Mouse (Mus musculus): ENCODE results near the gene Ddx19b. TPM values are rescaled to one million over a fixed set of nuclear protein-coding genes. Genes with fewer than 3 reads are reported as not detected.
"Not testable (repeated sequence)": the region's sequence is repeated elsewhere in the genome, so short reads cannot be mapped to it uniquely, and the experiment has no call there.

Ddx19b gene
- polyA plus RNA-seq, 1 experiment from 2014 or later: 4.4 TPM

DNA sequence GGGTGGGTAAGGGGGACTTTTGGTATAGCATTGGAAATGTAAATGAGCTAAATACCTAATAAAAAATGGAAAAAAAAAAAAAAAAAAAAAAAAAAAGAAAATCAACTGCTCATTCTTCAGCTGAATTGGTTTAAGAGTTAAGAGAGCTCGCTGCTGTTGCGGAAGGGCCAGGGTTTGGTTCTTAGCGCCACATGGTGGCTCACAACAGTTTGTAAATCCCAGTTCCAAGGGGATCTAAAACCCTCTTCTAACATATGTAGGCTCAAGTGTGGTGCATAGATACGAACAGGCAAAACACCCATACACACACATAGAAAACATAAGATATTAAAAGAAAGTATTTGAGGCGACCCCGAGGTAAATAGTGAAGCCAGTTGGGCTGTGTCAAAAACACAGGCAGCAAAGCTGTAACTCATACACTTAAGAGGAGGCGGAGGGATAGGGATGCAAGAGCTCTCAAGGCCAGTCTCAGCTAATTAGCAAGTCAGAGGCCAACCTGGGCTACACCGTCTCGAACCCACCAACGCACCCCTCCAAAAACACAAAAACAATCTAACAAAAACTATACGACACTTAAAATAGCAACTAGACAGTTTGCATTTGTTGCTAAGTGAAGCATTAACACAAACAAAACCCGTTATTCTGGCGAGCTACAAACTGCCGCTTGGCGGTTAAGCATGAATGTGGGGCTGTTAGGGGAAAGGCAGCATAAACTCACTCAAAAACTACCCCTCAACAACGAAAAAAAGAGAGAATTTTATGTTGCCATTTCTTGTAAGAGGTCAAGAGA is 34.7 kb downstream of the Ddx19b start:
- 34% methylated on average over 16 of the region's 16 CpGs for WGBS
- H3K4me3 ChIP-seq (replicated peaks; ENCODE audit: low read depth, low read length): peak overlapping the region; percentile 92
- DNase-seq (ENCODE audit: low spot score) (peak; percentile 17), ATAC-seq (replicated peaks; ENCODE audit: low FRiP score, low read depth) (no peak)
- H3K36me3 ChIP-seq (ENCODE audit: insufficient read depth, low read length): no peaks in the 10 kb centered on the region; the same call in 1 of the 2 replicates
- no peaks in the 10 kb centered on the region for H3K4me1 ChIP-seq (replicated peaks; ENCODE audit: insufficient read depth, low read length)
- H3K27ac ChIP-seq: peak overlapping the region; percentile 92
- peak overlapping the region; percentile 90 for H3K9ac ChIP-seq (ENCODE audit: low read depth, low read length)
- TF ChIP-seq CTCF (IDR thresholded peaks at IDR 0.05; ENCODE audit: low read depth): no peak
- H3K9me3 ChIP-seq (replicated peaks; ENCODE audit: low read length): no peaks in the 10 kb centered on the region
- H3K27me3 ChIP-seq (ENCODE audit: insufficient read depth, low read length): no peaks in the 10 kb centered on the region
- H3K4me2 ChIP-seq (ENCODE audit: low read length): peak overlapping the region; percentile 80

- no peaks in the 10 kb centered on the region for H3K27me3 ChIP-seq (ENCODE audit: insufficient read depth, low read length)
- no peak overlapping the region for H3K27ac ChIP-seq
- H3K4me2 ChIP-seq (ENCODE audit: low read length): no peak overlapping the region
- no peak for TF ChIP-seq CTCF (IDR thresholded peaks at IDR 0.05; ENCODE audit: low read depth)
- peaks cover 41% of the 10 kb centered on the region for H3K36me3 ChIP-seq (ENCODE audit: insufficient read depth, low read length)
- no peaks in the 10 kb centered on the region for H3K9me3 ChIP-seq (replicated peaks; ENCODE audit: low read length)
- no peak overlapping the region for H3K4me3 ChIP-seq (replicated peaks; ENCODE audit: low read depth, low read length)
- DNase-seq (ENCODE audit: low spot score) (no peak), ATAC-seq (replicated peaks; ENCODE audit: low FRiP score, low read depth) (no peak)
- no peak overlapping the region for H3K9ac ChIP-seq (ENCODE audit: low read depth, low read length)
- WGBS: 91% methylated on average over 9 of the region's 9 CpGs
- H3K4me1 ChIP-seq (replicated peaks; ENCODE audit: insufficient read depth, low read length): no peaks in the 10 kb centered on the region
These were observed 41.5 kb downstream of the Ddx19b start for GRCm38 (mm10) chr8:110990017-110990416.

- no peak overlapping the region for H3K4me2 ChIP-seq (ENCODE audit: low read length)
- no peaks in the 10 kb centered on the region for H3K27me3 ChIP-seq (ENCODE audit: insufficient read depth, low read length)
- H3K9ac ChIP-seq (ENCODE audit: low read depth, low read length): no peak overlapping the region
- ATAC-seq (replicated peaks; ENCODE audit: low FRiP score, low read depth): no peak
- H3K4me1 ChIP-seq (replicated peaks; ENCODE audit: insufficient read depth, low read length): no peaks in the 10 kb centered on the region
- H3K9me3 ChIP-seq (replicated peaks; ENCODE audit: low read length): no peaks in the 10 kb centered on the region
- 80% methylated on average over 8 of the region's 8 CpGs for WGBS
- DNase-seq (ENCODE audit: low spot score): no peak
- H3K27ac ChIP-seq: no peak overlapping the region
- TF ChIP-seq CTCF (IDR thresholded peaks at IDR 0.05; ENCODE audit: low read depth): no peak
- H3K36me3 ChIP-seq (ENCODE audit: insufficient read depth, low read length): peaks cover 52% of the 10 kb centered on the region
- no peak overlapping the region for H3K4me3 ChIP-seq (replicated peaks; ENCODE audit: low read depth, low read length)
These were observed 43.5 kb downstream of the Ddx19b start for GRCm38 (mm10) chr8:110987805-110988744.

DNA sequence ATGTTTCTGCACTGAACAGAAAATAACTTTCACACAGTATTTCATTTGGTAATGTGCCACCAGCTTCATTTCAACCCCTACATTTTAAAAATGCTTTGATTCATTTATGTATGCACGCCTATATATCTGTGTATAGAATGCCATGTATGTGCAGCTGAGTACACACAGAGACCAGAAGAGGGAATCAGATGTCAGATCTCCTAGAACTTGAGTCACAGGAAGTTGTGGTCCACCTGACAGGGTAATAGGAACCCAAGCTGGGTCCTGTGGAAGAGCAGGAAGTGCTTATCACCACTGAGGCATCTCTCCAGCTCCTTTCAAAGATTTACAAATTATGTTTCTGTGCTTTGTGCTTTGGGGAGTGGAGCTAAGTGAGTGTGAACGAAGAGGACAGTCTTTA is 50.2 kb downstream of the Ddx19b start:
- no peak for TF ChIP-seq CTCF (IDR thresholded peaks at IDR 0.05; ENCODE audit: low read depth)
- Histone ChIP-seq H3K27me3 (ENCODE audit: insufficient read depth, low read length) (no peaks in the 10 kb centered on the region), H3K4me3 (replicated peaks; ENCODE audit: low read depth, low read length) (no peak overlapping the region), H3K9me3 (replicated peaks; ENCODE audit: low read length) (no peaks in the 10 kb centered on the region), H3K36me3 (ENCODE audit: insufficient read depth, low read length) (peaks cover 47% of the 10 kb centered on the region), H3K4me2 (ENCODE audit: low read length) (no peak overlapping the region), H3K4me1 (replicated peaks; ENCODE audit: insufficient read depth, low read length) (no peaks in the 10 kb centered on the region), H3K9ac (ENCODE audit: low read depth, low read length) (no peak overlapping the region), H3K27ac (no peak overlapping the region)
- no peak for ATAC-seq (replicated peaks; ENCODE audit: low FRiP score, low read depth)
- DNase-seq (ENCODE audit: low spot score): no peak
- 83% methylated on average over 2 of the region's 2 CpGs for WGBS

- ATAC-seq (replicated peaks; ENCODE audit: low FRiP score, low read depth); H3K9me3 ChIP-seq (replicated peaks; ENCODE audit: low read length); H3K4me3 ChIP-seq (replicated peaks; ENCODE audit: low read depth, low read length); H3K4me1 ChIP-seq (replicated peaks; ENCODE audit: insufficient read depth, low read length); DNase-seq (ENCODE audit: low spot score); H3K4me2 ChIP-seq (ENCODE audit: low read length); H3K27me3 ChIP-seq (ENCODE audit: insufficient read depth, low read length); H3K9ac ChIP-seq (ENCODE audit: low read depth, low read length); H3K27ac ChIP-seq: not testable (repeated sequence)
- WGBS: 80% methylated on average over 2 of the region's 2 CpGs
- H3K36me3 ChIP-seq (ENCODE audit: insufficient read depth, low read length): peaks cover 41% of the 10 kb centered on the region
These were observed 53.6 kb downstream of the Ddx19b start for GRCm38 (mm10) chr8:110977987-110978386.

- WGBS: 94% methylated on average over 8 of the region's 8 CpGs
- H3K27me3 ChIP-seq (ENCODE audit: insufficient read depth, low read length); H3K27ac ChIP-seq; H3K9me3 ChIP-seq (replicated peaks; ENCODE audit: low read length); H3K9ac ChIP-seq (ENCODE audit: low read depth, low read length); DNase-seq (ENCODE audit: low spot score); H3K4me3 ChIP-seq (replicated peaks; ENCODE audit: low read depth, low read length); H3K4me1 ChIP-seq (replicated peaks; ENCODE audit: insufficient read depth, low read length); H3K4me2 ChIP-seq (ENCODE audit: low read length): not testable (repeated sequence)
- peak; percentile 35; the same call in 1 of the 2 replicates for ATAC-seq (replicated peaks; ENCODE audit: low FRiP score, low read depth)
- H3K36me3 ChIP-seq (ENCODE audit: insufficient read depth, low read length): peaks cover 30% of the 10 kb centered on the region
These were observed 55.0 kb downstream of the Ddx19b start for GRCm38 (mm10) chr8:110976532-110976931.
